Mouse (Mus musculus) megakaryocyte-erythroid progenitor cell, adult 5-6 weeks (primary cell): Measurements from ENCODE around the gene Mon2. TPM values are rescaled to one million over a fixed set of nuclear protein-coding genes. Genes with fewer than 3 reads are reported as not detected.
"Not testable (repeated sequence)": the region's sequence is repeated elsewhere in the genome, so short reads cannot be mapped to it uniquely, and the experiment has no call there.

ENCODE experiments used
- ATAC-seq: replicated peaks from 2 replicates; pipeline ENCODE4 v1.8.0; 2016; ENCODE audit warnings: mild to moderate bottlenecking, inconsistent platforms; ENCODE audit not compliant: severe bottlenecking, poor library complexity, low FRiP score, low TSS enrichment
- total RNA-seq, 2 experiments: library from RNA; stranded (forward) in 1 of 2; stranded (reverse) in 1 of 2; fragments of 200-1000, 215-1000 nt in 1 of 2; fragments of >200 nt in 1 of 2; fragmentation: Nextera tagmentation in 1 of 2; gene quantifications; 2 replicates each; pipeline ENCODE4 v1.2.3; 2014 to 2017

The Mon2 gene
- total RNA-seq, 2 experiments from 2014 or later, result 48.0 to 52.1 TPM

GRCm38 (mm10) chr10:123071997-123072396 lies 4.3 kb downstream of the Mon2 start:
- ATAC-seq, result peak; percentile 51; the same call in 1 of the 2 replicates

GRCm38 (mm10) chr10:123063021-123063420 lies 13.3 kb downstream of the Mon2 start:
- ATAC-seq, result no peak

- no peak for ATAC-seq
Measured at GRCm38 (mm10) chr10:123060831-123061230, 15.5 kb downstream of the Mon2 start.

- no peak for ATAC-seq
Measured at GRCm38 (mm10) chr10:123057082-123057481, 19.2 kb downstream of the Mon2 start.

- ATAC-seq, result no peak
Measured at GRCm38 (mm10) chr10:123056463-123056862, 19.8 kb downstream of the Mon2 start.

GRCm38 (mm10) chr10:123055205-123056000 lies 20.9 kb downstream of the Mon2 start:
- ATAC-seq, result no peak

GRCm38 (mm10) chr10:123053557-123053956 lies 22.7 kb downstream of the Mon2 start:
- 0 out of 2 replicates have a peak, but pooled peaks have one; percentile 43 for ATAC-seq

- ATAC-seq, result no peak
Measured at GRCm38 (mm10) chr10:123052021-123052420, 24.3 kb downstream of the Mon2 start.

- no peak for ATAC-seq
Measured at GRCm38 (mm10) chr10:123048730-123049129, 27.6 kb downstream of the Mon2 start.

GRCm38 (mm10) chr10:123039936-123040335 lies 36.4 kb downstream of the Mon2 start:
- ATAC-seq, result no peak

GRCm38 (mm10) chr10:123032078-123032646 lies 44.1 kb downstream of the Mon2 start:
- no peak for ATAC-seq

GRCm38 (mm10) chr10:123031449-123031848 lies 44.9 kb downstream of the Mon2 start:
- ATAC-seq, result no peak

- ATAC-seq, result no peak
Measured at GRCm38 (mm10) chr10:123030589-123030988, 45.7 kb downstream of the Mon2 start.

GRCm38 (mm10) chr10:123028949-123029348 lies 47.4 kb downstream of the Mon2 start:
- ATAC-seq, result no peak

- ATAC-seq, result not testable (repeated sequence)
Measured at GRCm38 (mm10) chr10:123026736-123027135, 49.6 kb downstream of the Mon2 start.

GRCm38 (mm10) chr10:123013435-123013834 lies 62.9 kb downstream of the Mon2 start:
- no peak for ATAC-seq

- ATAC-seq, result no peak
Measured at GRCm38 (mm10) chr10:123011421-123011820, 64.9 kb downstream of the Mon2 start.

- ATAC-seq, result peak; percentile 69
Measured at GRCm38 (mm10) chr10:123005237-123006185, 70.8 kb downstream of the Mon2 start.

- ATAC-seq, result no peak
Measured at GRCm38 (mm10) chr10:123004475-123005236, 71.6 kb downstream of the Mon2 start.
